Mouse (Mus musculus) myocyte (in vitro differentiated cells): Measurements from ENCODE around the gene Bcl2l14.

Experiments
- MAX ChIP-seq: IDR thresholded peaks from one replicate; pipeline ENCODE4 v1.6.1; 2011; ENCODE audit warnings: low read depth, mild to moderate bottlenecking, control low read depth
- MYOD1 ChIP-seq, 3 experiments: IDR thresholded peaks; one replicate each; pipeline ENCODE4 v1.6.1; 2011; ENCODE audit warnings: control low read depth in 2 of 3, low read depth in 2 of 3, mild to moderate bottlenecking in 2 of 3, moderate library complexity in 1 of 3; ENCODE audit not compliant: insufficient read length in 2 of 3, control insufficient read depth in 1 of 3
- POLR2A ChIP-seq: IDR thresholded peaks from one replicate; pipeline ENCODE4 v1.6.1; 2011; ENCODE audit warnings: low read depth, mild to moderate bottlenecking, control low read depth, moderate library complexity; ENCODE audit not compliant: insufficient read length
- TCF12 ChIP-seq: IDR thresholded peaks from one replicate; pipeline ENCODE4 v1.6.1; 2011; ENCODE audit warnings: mild to moderate bottlenecking, control low read depth; ENCODE audit not compliant: poor library complexity, insufficient read depth, severe bottlenecking

DNA sequence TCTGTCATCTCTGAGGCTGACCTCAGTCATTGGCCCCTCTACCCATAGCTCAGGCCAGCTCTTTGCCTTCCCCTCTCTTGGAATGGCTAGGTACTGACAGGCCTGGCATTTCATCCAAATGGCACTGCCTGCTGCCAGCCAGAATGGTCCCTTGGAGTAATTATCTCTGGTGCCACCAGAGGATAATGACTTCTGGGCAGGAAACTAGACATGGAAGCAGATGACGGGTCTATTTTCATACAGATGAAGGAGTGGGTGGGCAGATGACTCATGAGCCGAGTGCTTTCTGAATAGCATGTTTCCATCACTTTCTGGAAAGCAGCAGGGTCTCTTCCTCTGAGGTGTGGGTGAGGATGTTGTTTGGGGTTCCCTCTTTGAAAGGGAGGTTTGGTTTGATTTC lies 23.2 kb upstream of the Bcl2l14 start:
- no peak for TF ChIP-seq MAX
- TF ChIP-seq POLR2A = no peak
- no peak for TF ChIP-seq TCF12
- no peak for TF ChIP-seq MYOD1 (IDR thresholded peaks at IDR 0.05; ENCODE audit: control insufficient read depth in 1 of 3, insufficient read length in 2 of 3, low read depth in 2 of 3)
